Mouse (Mus musculus): ENCODE data around the gene Mast2. TPM values are rescaled to one million over a fixed set of nuclear protein-coding genes. Genes with fewer than 3 reads are reported as not detected.

Mast2 gene
- total RNA-seq (2021): 100 to 1,000 TPM; 100 to 104 TPM
- long read RNA-seq, experiment 1, full-length matches to known transcripts: 9 of 50 reads
- long read RNA-seq, experiment 1, partial matches to known transcripts: 10 of 50 reads
- long read RNA-seq, experiment 1, other reads (novel, unspliced or antisense): 31 of 50 reads
- long read RNA-seq, experiment 2, full-length matches to known transcripts: 10 of 68 reads
- long read RNA-seq, experiment 2, partial matches to known transcripts: 10 of 68 reads
- long read RNA-seq, experiment 2, other reads (novel, unspliced or antisense): 48 of 68 reads

DNA sequence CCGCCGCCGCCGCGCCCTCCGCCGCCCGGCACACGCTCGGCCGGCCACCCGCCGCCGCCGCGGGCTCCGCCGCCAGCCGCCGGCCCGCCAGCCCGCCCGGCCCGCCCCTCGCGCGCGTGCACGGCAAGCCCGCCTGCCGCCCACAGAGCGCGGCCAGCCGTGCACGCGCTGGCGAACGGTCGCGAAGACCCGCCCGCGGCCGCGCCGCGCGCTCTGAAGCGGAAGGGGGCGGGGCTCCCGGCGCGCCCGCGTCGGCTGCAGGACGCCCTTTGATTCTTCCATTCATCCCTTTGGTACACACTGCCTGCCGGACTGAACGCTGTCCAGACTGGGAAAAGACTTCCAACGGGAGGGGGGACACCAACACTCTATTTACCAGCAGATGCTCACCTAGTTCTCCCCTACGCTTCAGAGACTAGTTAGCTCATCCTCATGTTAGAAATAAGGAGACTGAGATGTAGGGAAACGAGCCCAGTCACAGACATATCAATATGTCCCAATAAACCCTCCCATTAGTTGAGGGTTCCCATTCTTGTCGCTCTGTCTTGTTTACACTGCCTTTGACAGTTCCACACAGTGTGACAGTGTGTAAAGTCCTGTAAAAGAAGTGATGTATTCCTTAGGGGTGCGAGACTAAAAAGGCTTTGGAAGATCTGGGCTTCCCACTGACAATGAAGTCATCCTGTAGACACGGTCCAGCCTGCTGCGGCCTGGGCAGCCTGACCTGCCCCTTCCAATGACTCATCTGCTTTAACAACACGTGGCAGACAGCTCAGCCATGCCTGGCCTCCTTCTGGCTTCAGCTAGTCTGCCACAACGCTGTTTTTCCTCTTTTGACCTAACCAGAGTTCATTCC, at the start of gene Mast2:
Gene Mast2 (minus strand): TSS at position 58 of the 856 bp plus-strand sequence.
- DNase-seq (ENCODE audit: low spot score in 2 of 2): peak; percentile 74 to 83

DNA sequence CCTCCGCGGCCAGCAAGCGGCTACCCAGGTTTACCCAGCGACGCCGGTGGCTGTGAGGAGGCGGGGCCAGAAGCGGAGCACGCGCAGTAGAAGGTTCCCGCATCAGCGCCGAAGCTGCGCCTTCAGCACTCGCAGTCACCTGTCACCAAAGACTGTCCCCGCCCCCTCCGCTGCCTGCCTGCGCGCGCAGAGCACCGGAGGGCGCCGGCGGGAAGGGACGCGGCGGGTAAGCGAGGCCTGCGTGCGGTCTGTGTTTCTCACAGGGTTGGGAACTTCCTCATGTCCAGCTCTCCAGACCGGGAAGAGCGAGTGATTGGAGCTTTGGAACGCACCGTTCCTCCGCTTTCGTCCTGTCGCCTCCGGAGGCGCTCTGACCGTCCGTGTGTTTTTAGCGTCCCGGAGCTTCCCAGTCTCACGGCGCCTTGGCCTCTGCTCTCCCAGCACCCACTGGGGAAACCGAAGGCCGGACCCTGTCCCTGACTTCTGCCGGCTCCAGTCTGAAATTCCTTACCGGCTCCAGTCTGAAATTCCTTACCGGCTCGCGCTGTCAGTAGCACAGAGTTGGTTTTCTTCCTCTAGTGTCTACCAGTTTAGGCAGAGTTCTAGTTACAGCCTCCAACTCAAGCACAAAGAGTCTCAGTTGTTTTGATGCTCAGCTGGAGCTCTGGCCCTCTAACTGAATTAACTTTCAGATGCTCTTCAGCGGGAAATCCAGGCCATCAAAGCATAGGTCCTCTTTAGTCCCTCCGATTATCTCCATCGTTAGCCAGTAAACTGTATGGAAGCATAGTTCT, 43.6 kb upstream of the Mast2 start, which contains the start of gene Ipp:
Gene Ipp (plus strand): TSS at position 125 of the 794 bp plus-strand sequence.
- peak; percentile 93 to 96 for DNase-seq (ENCODE audit: low spot score in 2 of 2)

DNA sequence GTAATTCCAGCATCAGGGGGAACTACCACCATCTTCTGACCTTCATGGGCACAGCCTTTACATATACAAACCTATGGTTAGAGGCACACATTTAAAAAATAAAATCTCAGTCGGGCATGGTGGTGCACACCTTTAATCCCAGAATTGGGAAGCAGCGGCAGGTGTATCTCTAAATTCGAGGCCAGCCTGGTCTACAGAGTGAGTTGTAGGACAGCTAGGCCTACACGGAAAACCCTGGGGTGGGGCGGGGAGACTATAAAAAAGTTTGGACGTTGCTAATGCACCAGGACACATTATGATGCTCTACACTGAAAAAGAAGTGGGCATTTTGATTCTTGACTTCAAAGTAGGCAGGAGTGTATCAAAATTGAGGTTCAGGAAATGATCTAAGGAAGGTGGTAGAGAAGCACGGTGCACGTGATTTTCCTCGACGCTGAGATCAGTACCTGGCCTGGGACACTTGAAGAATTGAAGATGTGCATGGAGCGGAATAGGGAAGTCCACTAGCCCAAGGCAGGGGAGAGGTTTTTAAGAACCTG, 43.0 kb upstream of the Mast2 start:
- no peak for DNase-seq (ENCODE audit: low spot score in 2 of 2)

DNA sequence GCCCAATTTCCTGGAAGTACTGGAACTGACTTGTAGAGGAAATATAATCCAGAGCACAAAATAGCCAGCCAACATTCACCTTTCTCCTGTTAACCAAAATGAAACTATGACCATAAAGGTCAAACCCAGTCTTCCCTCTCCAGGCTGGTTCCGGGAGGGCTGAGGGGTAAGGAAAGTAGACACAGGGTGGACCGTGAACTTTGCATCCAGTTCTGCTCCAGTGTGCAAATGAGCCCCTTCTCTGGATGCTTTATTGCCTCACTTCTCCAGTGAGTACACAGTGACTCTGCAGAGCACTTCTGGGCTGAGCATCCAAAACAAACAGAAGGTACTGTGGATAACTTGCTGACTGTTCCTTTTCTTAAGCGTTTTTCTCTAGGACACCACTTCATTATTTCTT, 36.0 kb upstream of the Mast2 start:
- no peak for DNase-seq (ENCODE audit: low spot score in 2 of 2)

- no peak for DNase-seq (ENCODE audit: low spot score in 2 of 2)
These were observed 29.7 kb upstream of the Mast2 start for GRCm38 (mm10) chr4:116493646-116494045.

GRCm38 (mm10) chr4:116492460-116492859, 28.5 kb upstream of the Mast2 start:
- DNase-seq (ENCODE audit: low spot score in 2 of 2): no peak

DNA sequence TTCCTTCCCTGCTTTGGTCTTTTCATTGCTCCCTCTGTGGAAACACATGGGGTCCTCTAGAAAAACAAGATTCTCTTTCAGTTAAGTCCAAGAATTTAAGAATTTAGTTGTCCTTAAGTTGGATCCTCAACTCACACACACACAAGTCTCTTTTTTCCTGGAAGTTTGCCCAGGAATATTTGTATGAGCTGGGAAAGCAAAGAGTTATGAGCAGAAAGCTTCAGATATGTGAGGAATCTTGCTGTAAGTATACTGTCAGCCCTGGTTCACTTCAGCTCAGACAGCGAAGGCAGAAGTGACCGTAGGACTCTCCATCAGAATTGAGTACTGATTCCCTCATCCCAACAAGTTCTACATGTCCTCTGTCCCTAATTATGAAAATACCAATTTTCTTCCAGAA, 27.9 kb upstream of the Mast2 start:
- DNase-seq (ENCODE audit: low spot score in 2 of 2): no peak

GRCm38 (mm10) chr4:116491119-116491536, 27.1 kb upstream of the Mast2 start:
- peak; percentile 7 to 22 for DNase-seq (ENCODE audit: low spot score in 2 of 2)

GRCm38 (mm10) chr4:116483476-116483875, 19.5 kb upstream of the Mast2 start:
- no peak for DNase-seq (ENCODE audit: low spot score in 2 of 2)

DNA sequence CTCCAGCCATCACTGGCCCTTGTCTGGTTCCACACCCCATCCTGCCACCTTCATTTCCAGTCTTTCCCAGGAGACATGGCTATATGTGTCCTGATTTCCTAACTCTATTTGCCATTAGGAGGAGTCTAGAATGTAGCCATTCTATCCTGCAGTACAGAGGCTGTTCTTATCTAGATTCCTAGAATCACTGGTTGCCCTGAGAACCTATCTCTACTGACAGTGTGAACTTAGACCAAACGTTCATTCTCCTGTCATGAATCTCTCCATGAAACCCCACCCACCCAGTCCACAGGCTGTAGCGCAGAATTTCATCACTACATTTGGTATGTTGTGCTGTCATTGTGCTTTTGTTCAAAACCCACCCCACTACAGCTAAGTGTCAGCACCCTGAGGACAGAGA, 17.3 kb upstream of the Mast2 start:
- no peak for DNase-seq (ENCODE audit: low spot score in 2 of 2)

DNA sequence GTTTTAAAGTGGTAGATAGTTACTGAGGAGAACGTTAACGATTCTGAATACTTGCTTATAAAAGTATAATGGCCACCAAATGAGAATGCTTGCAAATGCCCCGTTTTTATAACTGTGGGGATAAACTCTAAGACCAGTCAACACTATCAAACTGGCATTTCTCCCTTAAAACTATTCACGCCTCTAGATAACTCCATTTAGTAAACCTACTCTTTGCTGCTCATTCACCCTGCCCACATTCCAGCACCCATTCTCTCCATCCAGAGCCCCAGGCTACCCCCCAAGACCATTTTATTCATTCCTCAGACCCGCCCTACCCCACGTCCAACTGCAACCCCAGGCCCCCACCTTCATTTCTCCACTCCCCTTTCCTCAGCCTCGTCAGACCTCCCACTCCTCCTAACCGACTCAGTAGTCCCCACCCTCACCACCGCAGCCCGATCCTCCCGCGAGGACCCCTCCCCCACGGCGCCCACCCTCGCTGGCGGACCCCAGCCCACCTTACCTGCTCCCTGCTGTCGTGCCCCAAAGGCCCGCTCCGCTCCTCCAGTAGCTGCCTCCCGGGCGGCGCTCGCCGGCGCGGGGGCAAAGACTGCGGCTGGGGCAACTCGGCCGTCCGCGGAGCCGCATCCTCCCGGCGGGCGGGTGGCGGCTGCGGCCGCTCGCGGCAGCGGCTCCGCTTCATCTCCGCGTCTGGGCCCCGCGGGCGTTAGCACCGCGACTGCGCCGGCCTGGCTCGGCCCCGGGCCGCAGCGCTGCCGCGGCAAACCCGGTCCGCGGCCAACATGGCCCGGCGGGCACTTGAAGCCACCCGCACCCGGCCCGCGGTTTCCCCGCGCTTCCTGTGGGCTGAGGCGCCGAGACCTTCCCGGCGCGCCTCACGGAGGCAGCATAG, 505 bp downstream of the Mast2 start:
- peak; percentile 22 to 43 for DNase-seq (ENCODE audit: low spot score in 2 of 2)

DNA sequence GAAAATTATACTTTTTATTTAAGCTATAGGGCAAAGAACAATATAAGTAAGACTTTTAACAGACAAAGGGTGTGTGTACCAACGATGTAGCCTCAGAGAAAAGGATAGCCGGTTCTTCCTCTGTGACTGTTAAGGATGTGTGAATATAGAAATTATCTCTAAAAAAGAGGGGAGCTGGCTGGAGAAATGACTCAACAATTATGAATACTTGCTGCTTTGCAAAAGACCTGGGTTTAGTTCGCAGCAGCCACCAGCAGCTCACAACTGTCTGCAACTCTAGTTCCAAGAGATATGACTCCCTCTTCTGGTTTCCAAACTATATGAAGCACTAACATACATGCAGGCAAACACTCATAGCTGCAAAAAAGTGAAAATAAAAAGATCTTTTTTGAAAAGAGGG, 2.0 kb downstream of the Mast2 start:
- DNase-seq (ENCODE audit: low spot score in 2 of 2): no peak

DNA sequence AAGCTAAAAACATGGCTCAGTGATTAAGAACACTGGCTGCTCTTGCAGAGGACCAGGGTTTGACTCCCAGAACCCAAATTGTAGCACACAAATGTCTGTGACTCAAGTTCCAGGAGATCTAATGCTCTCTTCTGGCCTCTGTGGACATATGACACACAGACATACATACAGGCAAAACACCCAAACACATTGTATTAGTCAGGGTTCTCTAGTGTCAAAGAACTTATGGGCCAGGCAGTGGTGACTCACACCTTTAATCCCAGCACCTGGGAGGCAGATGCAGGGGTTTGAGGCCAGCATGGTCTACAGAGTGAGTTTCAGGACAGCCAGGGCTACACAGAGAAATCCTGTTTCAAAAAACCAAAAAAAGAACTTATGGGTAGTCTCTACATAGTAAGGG, 12.4 kb downstream of the Mast2 start:
- no peak for DNase-seq (ENCODE audit: low spot score in 2 of 2)

DNA sequence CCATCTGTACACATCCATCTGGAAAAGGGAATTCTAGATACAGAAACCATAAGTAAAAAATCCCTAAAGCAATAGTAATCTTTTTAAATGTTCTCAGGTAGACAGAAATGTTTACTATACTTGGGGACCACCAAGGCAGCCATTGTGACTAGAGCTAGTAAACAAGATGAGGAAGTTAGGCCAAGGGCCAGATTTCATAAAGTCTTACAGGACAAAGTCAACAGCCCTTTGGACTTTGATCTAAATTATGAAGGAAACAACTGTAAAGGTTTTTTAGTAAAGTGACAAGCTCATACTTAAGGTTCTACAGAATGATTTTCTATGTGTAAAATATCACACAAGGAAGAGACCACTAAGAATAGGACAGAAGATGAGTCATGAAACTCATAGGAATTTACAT, 14.0 kb downstream of the Mast2 start:
- no peak for DNase-seq (ENCODE audit: low spot score in 2 of 2)

DNA sequence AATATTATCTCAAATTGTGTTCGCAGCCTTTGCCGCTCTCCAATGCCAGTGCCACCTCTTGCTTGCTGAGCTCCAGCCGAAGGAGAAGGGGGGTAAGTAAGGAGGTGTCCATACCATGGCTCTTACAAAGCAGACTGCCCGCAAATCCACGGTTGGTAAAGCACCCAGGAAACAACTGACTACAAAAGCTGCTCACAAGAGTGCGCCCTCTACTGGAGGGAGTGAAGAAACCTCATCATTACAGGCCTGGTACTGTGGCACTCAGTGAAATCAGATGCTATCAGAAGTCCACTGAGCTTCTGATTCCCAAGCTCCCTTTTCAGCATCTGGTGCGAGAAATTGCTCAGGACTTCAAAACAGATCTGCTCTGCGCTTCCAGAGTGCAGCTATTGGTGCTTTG, 15.3 kb downstream of the Mast2 start:
- DNase-seq (ENCODE audit: low spot score in 2 of 2): peak; percentile 26 to 45

GRCm38 (mm10) chr4:116439383-116439782, 24.6 kb downstream of the Mast2 start:
- DNase-seq (ENCODE audit: low spot score in 2 of 2): no peak

DNA sequence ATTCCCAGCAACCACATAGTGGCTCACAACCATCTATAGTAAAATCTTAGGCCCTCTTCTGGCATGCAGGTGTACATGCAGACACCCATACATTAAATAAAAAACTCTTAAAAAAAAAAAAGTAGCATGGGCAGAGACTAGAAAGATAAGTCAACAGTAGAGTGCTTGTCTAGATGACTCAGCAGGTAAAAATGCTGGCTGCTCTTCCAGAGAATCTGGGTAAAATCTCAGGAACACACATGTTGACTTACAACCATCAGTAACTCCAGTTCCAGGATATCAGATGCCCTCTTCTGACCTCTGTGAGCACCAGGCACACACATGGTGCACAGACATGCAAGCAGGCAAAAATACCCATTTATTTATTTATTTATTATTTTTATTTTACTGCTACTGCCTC, 25.4 kb downstream of the Mast2 start:
- no peak for DNase-seq (ENCODE audit: low spot score in 2 of 2)

GRCm38 (mm10) chr4:116435626-116436025, 28.4 kb downstream of the Mast2 start:
- no peak for DNase-seq (ENCODE audit: low spot score in 2 of 2)

GRCm38 (mm10) chr4:116422186-116422585, 41.8 kb downstream of the Mast2 start:
- DNase-seq (ENCODE audit: low spot score in 2 of 2): no peak

- DNase-seq (ENCODE audit: low spot score in 2 of 2): no peak
These were observed 42.8 kb downstream of the Mast2 start for GRCm38 (mm10) chr4:116421170-116421569.

All from layer of hippocampus, postnatal 14 days (tissue).